Mouse (Mus musculus) testis, adult 2 months (tissue): Measurements from ENCODE around the gene Crx. TPM values are rescaled to one million over a fixed set of nuclear protein-coding genes. Genes with fewer than 3 reads are reported as not detected.
"Not testable (repeated sequence)": the region's sequence is repeated elsewhere in the genome, so short reads cannot be mapped to it uniquely, and the experiment has no call there.

Source experiments
- H3K27ac ChIP-seq: fragments of 200-500 bp; 2 replicates; pipeline ENCODE4 v1.5.1; 2012; ENCODE audit warnings: low read depth, low read length; ENCODE audit not compliant: control insufficient read depth, insufficient read depth
- H3K27me3 ChIP-seq: fragments of 200-500 bp; 2 replicates; pipeline ENCODE4 v1.6.1; 2012; ENCODE audit warnings: mild to moderate bottlenecking, low read length, moderate library complexity; ENCODE audit not compliant: control insufficient read depth, insufficient read depth
- H3K36me3 ChIP-seq: fragments of 200-500 bp; 2 replicates; pipeline ENCODE4 v1.6.1; 2012; ENCODE audit warnings: mild to moderate bottlenecking, low read length; ENCODE audit not compliant: control insufficient read depth, insufficient read depth
- H3K4me1 ChIP-seq: fragments of 200-500 bp; 2 replicates; pipeline ENCODE4 v1.6.1; 2012; ENCODE audit warnings: low read length; ENCODE audit not compliant: control insufficient read depth, insufficient read depth
- H3K4me3 ChIP-seq: fragments of 200-500 bp; 2 replicates; pipeline ENCODE4 v1.5.1; 2012; ENCODE audit warnings: low read depth, mild to moderate bottlenecking, low read length, moderate library complexity, mixed read lengths; ENCODE audit not compliant: control insufficient read depth
- CTCF ChIP-seq: fragments of 200-500 bp; IDR thresholded peaks from 2 replicates; pipeline ENCODE4 v1.5.1; 2012; ENCODE audit warnings: low read depth, mild to moderate bottlenecking, inconsistent platforms, low read length, moderate library complexity; ENCODE audit not compliant: control insufficient read depth, insufficient read depth, insufficient replicate concordance
- POLR2A ChIP-seq: fragments of 200-500 bp; IDR thresholded peaks from 2 replicates; pipeline ENCODE4 v1.6.1; 2012; ENCODE audit warnings: low read depth, mild to moderate bottlenecking, inconsistent platforms, low read length, moderate library complexity; ENCODE audit not compliant: control insufficient read depth
- polyA plus RNA-seq: library from polyadenylated mRNA; depleted of rRNA; stranded (reverse); fragments of >200 nt; gene quantifications from 2 replicates; pipeline ENCODE4 v1.2.3, GENCODE M21; 2012

Gene Crx
- polyA plus RNA-seq, 1 experiment: not detected

- H3K27me3 ChIP-seq: no peaks in the 10 kb centered on the region
- no peak overlapping the region for H3K4me3 ChIP-seq
- H3K36me3 ChIP-seq: peaks cover 1% of the 10 kb centered on the region; the same call in 1 of the 2 replicates
- peaks cover 5% of the 10 kb centered on the region; the same call in 1 of the 2 replicates for H3K4me1 ChIP-seq
- TF ChIP-seq POLR2A: no peak
- no peak for TF ChIP-seq CTCF
- no peak overlapping the region for H3K27ac ChIP-seq
Observed at GRCm38 (mm10) chr7:15916134-15916723, 36.5 kb upstream of the Crx start.

DNA sequence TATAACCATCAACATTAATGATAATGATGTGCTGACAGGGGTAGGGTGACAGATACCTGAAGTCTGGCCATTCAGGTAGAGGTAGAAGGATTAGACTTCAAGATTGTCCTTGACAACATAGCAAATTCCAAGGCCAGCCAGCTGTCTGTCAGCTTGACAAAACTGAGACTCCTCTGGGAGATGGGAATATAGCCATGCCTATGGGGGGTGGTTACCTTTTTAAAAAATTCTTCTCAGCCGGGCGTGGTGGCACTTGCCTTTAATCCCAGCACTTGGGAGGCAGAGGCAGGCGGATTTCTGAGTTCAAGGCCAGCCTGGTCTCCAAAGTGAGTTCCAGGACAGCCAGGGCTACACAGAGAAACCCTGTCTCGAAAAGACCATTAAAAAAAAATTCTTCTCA is 35.9 kb upstream of the Crx start:
- H3K27ac ChIP-seq, H3K4me1 ChIP-seq, H3K27me3 ChIP-seq, H3K4me3 ChIP-seq, H3K36me3 ChIP-seq: not testable (repeated sequence)

DNA sequence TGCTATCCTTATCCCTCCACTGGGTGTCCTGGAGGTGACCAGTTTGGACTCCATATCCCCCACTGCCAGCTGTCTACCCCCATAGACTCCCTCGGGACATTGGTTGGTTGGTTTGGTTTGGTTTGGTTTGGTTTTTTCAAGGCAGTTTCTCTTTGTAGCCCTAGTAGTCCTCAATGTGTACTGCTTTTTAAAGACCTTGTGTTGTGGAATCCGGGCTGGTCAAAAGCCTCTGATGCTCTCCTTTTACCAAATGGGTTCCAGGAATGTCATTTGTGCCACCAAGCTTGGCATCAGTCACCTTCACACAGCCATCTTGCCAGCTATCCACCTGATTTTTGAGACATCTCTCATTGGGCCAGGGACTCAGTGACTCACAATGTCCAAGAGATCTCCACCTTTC is 35.0 kb upstream of the Crx start:
- H3K27me3 ChIP-seq: no peaks in the 10 kb centered on the region
- peaks cover 2% of the 10 kb centered on the region; the same call in 1 of the 2 replicates for H3K4me1 ChIP-seq
- TF ChIP-seq CTCF: no peak
- TF ChIP-seq POLR2A: no peak
- H3K27ac ChIP-seq: no peak overlapping the region
- H3K36me3 ChIP-seq: peaks cover 1% of the 10 kb centered on the region; the same call in 1 of the 2 replicates
- no peak overlapping the region for H3K4me3 ChIP-seq

- H3K4me3 ChIP-seq: no peak overlapping the region
- TF ChIP-seq CTCF: 0 out of 2 replicates have a peak, but pooled peaks have one; percentile 10
- no peak for TF ChIP-seq POLR2A
- no peak overlapping the region for H3K27ac ChIP-seq
- peaks cover 1% of the 10 kb centered on the region; the same call in 1 of the 2 replicates for H3K36me3 ChIP-seq
- H3K27me3 ChIP-seq: no peaks in the 10 kb centered on the region
- peaks cover 2% of the 10 kb centered on the region; the same call in 1 of the 2 replicates for H3K4me1 ChIP-seq
Observed at GRCm38 (mm10) chr7:15914252-15914651, 34.5 kb upstream of the Crx start.

- Histone ChIP-seq H3K4me1 (no peaks in the 10 kb centered on the region), H3K27me3 (no peaks in the 10 kb centered on the region), H3K27ac (no peak overlapping the region), H3K36me3 (no peaks in the 10 kb centered on the region), H3K4me3 (no peak overlapping the region)
- TF ChIP-seq CTCF (peak; percentile 65), POLR2A (no peak)
Observed at GRCm38 (mm10) chr7:15912183-15912582, 32.4 kb upstream of the Crx start.

- H3K36me3 ChIP-seq: no peaks in the 10 kb centered on the region
- H3K27me3 ChIP-seq: no peaks in the 10 kb centered on the region
- H3K27ac ChIP-seq: no peak overlapping the region
- H3K4me1 ChIP-seq: no peaks in the 10 kb centered on the region
- no peak for TF ChIP-seq POLR2A
- no peak for TF ChIP-seq CTCF
- H3K4me3 ChIP-seq: no peak overlapping the region
Observed at GRCm38 (mm10) chr7:15910521-15910920, 30.8 kb upstream of the Crx start.

DNA sequence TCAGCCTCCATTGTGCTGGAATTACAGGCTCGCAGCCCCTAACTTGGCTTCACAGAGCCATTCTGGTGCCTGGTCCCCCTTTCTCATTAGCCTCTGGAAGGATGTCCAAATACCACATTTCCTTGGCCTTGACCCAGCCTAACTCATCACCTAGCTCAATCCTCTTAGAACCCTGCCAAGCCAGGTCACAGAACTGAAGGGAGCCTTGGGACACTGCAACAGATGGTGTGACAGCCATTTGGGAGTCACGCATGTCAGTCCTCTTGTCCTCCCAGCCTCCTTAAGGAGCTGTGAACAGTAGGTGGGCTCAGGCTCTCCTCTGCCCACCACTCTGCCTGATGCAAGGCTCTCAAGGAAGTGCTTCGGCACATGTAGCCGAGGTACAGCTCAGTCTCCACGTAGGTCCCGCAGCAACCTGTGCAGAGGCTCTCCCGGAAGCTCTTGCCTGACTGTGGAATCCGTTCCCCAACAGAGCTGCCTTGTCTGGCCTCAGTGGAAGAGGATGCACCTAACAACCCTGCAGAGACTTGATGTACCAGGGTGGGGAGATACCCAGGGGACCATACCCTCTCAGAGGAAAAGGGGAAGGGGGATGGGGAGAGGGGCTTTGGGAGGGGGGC is 28.3 kb upstream of the Crx start:
- Histone ChIP-seq H3K27ac (no peak overlapping the region), H3K36me3 (no peaks in the 10 kb centered on the region), H3K4me1 (no peaks in the 10 kb centered on the region), H3K27me3 (no peaks in the 10 kb centered on the region), H3K4me3 (no peak overlapping the region)
- TF ChIP-seq POLR2A (no peak), CTCF (no peak)

DNA sequence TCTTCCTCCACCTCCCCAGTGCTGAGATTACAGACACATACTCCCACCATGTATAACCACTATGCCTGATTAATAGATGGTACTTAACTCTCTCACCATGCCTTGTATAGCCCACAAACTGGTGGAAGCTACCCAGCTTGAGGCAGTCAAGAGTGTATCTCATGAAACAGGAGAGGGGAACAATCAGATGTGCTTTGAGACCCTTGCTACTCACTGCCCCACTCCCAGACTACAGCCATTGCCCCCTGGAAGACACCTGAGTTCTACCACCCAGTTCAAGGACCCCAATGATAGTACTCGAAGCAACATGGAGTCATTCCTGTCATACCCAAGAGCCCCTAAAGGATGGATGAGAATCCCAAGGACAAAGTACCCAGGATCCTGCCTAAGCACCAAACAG is 26.8 kb upstream of the Crx start:
- H3K4me1 ChIP-seq: 0 out of 2 replicates have a peak, but pooled peaks cover 2% of the 10 kb centered on the region
- H3K27ac ChIP-seq: no peak overlapping the region
- H3K36me3 ChIP-seq: no peaks in the 10 kb centered on the region
- H3K4me3 ChIP-seq: no peak overlapping the region
- H3K27me3 ChIP-seq: no peaks in the 10 kb centered on the region
- TF ChIP-seq POLR2A (no peak), CTCF (no peak)
